Mouse (Mus musculus) ES-E14 (cell line): ENCODE results near the gene Xk.

ENCODE experiments used
- CHD2 ChIP-seq: IDR thresholded peaks from 2 replicates; pipeline ENCODE4 v1.6.1; 2014; ENCODE audit warnings: mild to moderate bottlenecking, low read depth, low read length, inconsistent platforms
- MAFK ChIP-seq: IDR thresholded peaks from 2 replicates; pipeline ENCODE4 v1.6.1; 2014; ENCODE audit warnings: mild to moderate bottlenecking, low read depth, low read length, inconsistent platforms; ENCODE audit not compliant: insufficient read depth
- ZNF384 ChIP-seq: IDR thresholded peaks from 2 replicates; pipeline ENCODE4 v1.6.1; 2012; ENCODE audit warnings: low read depth, low read length, inconsistent platforms

GRCm38 (mm10) chrX:9253990-9254389, 18.6 kb upstream of the Xk start:
- peak; percentile 90 for TF ChIP-seq MAFK
- no peak for TF ChIP-seq CHD2
- no peak for TF ChIP-seq ZNF384
